Mouse (Mus musculus) olfactory bulb, adult 2 months (tissue): ENCODE measurements around the gene Ccdc40.

Source experiments
- CTCF ChIP-seq: fragments of 200-500 bp; IDR thresholded peaks from 2 replicates; pipeline ENCODE4 v1.5.1; 2012; ENCODE audit warnings: low read depth, mild to moderate bottlenecking, low read length, moderate library complexity; ENCODE audit not compliant: insufficient read depth
- POLR2A ChIP-seq: fragments of 200-500 bp; IDR thresholded peaks from 2 replicates; pipeline ENCODE4 v1.6.1; 2012; ENCODE audit warnings: mild to moderate bottlenecking, low read depth, low read length, moderate library complexity; ENCODE audit not compliant: insufficient read depth

- TF ChIP-seq CTCF (no peak), POLR2A (no peak)
Observed at GRCm38 (mm10) chr11:119209371-119210025, 18.9 kb upstream of the Ccdc40 start.
